Mouse (Mus musculus) ES-E14 (cell line): ENCODE measurements around the gene Gm5868.

Experiments used
- HCFC1 ChIP-seq: IDR thresholded peaks from 2 replicates; pipeline ENCODE4 v1.6.1; 2012; ENCODE audit warnings: low read length, inconsistent platforms, borderline replicate concordance; ENCODE audit not compliant: insufficient read depth
- ZC3H11A ChIP-seq: IDR thresholded peaks from 2 replicates; pipeline ENCODE4 v1.6.1; 2012; ENCODE audit warnings: low read depth, mild to moderate bottlenecking, inconsistent platforms, low read length, borderline replicate concordance
- ZNF384 ChIP-seq: IDR thresholded peaks from 2 replicates; pipeline ENCODE4 v1.6.1; 2012; ENCODE audit warnings: low read depth, low read length, inconsistent platforms

DNA sequence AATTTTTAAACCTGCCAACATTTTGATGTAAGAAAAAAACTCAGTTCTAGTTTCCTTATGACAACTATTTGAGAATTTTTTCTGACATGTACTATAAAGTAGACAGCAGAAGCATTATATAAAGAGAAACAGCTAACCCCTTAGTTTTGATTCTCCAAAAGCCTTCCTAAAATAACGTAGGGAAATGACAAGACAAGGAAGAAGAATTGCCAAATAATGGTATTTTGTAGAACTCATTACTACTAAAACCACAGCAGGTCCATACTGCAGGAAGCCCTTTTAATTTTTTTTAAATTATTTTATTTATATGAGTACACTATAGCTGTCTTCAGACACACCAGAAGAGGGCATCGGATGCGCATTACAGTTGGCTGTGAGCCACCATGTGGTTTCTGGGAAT lies 36.1 kb downstream of the Gm5868 start:
- TF ChIP-seq ZC3H11A: no peak
- TF ChIP-seq HCFC1: no peak
- TF ChIP-seq ZNF384: no peak
